Mouse (Mus musculus): ENCODE measurements around the gene Cacng8.

DNA sequence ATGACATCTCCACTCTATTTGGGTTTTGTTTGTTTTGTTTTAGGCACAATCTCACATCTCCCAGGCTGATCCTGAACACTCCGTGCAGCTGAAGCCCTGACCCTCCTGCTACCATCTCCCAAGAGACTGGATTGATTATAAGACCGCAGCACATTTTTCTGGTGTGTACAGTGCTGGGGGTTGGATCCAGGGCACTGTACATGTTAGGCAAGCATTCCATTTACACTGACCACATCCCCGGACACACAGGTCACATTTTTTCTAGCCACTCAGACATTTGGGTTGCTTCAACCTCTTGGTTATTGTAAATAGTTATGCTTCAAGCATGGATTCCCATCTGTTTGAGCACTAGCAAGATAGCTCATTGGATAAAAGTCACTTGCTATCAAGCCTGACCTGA, 56.1 kb downstream of the Cacng8 start:
- TF ChIP-seq POLR2A (IDR thresholded peaks at IDR 0.05; ENCODE audit: borderline replicate concordance, extremely low read depth, insufficient read depth, insufficient read length, poor library complexity, severe bottlenecking) (no peak), CTCF (IDR thresholded peaks at IDR 0.05; ENCODE audit: borderline replicate concordance, extremely low read depth, insufficient read depth, insufficient read length) (no peak)

All from brain, embryonic 14.5 days (tissue).